Mouse (Mus musculus) cerebellum, adult (tissue): ENCODE measurements around the gene Nudt21.

Experiments
- ATAC-seq: cut with Nextera tagmentation; 2 replicates; pipeline ENCODE4 v1.9.2; 2017; ENCODE audit warnings: mild to moderate bottlenecking, moderate library complexity, mixed read lengths; ENCODE audit not compliant: insufficient number of reproducible peaks, low FRiP score, low TSS enrichment

Nudt21 gene

GRCm38 (mm10) chr8:94036944-94037524, at the start of gene Nudt21, which contains the start of gene Ogfod1:
Nudt21 (minus strand) TSS chr8:94037031.
Ogfod1 (plus strand) TSS chr8:94037198.
- peak; percentile 99 for ATAC-seq

DNA sequence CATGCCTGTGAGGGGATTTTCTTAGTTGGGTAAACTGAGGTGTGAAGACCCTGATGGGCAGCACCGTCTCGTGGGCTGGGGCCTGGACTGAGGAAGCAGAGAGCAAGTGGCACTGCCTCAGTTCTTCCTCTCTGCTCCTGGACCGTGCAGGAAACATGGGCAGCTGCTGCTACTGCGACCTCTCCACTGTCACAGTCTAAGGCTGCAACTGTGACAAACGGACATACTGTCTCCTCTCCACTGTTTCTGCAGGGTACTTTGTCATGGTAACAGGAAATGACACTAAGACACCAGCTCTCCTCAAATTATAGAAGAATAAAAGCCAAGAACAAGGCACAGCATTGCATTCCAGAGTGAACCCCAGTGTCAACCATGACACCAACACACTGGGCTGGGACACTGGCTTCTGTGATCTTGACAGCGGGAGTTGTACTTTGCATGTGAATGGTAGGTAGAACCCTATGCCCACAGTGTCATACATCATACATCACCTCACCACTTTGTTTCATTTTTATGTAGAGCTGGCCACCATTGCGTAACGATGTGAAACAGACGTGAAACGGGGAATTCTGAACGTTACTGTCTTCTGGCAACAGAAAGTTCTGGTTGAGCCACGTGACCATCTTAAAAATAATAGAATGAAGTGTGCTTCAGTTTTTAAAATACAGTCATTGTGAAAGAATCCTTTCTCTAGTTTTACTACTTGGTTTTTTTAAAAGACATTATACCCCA, 39.8 kb upstream of the Nudt21 start:
- no peak for ATAC-seq

- no peak for ATAC-seq
Measured at GRCm38 (mm10) chr8:94068793-94069192, 32.0 kb upstream of the Nudt21 start.

DNA sequence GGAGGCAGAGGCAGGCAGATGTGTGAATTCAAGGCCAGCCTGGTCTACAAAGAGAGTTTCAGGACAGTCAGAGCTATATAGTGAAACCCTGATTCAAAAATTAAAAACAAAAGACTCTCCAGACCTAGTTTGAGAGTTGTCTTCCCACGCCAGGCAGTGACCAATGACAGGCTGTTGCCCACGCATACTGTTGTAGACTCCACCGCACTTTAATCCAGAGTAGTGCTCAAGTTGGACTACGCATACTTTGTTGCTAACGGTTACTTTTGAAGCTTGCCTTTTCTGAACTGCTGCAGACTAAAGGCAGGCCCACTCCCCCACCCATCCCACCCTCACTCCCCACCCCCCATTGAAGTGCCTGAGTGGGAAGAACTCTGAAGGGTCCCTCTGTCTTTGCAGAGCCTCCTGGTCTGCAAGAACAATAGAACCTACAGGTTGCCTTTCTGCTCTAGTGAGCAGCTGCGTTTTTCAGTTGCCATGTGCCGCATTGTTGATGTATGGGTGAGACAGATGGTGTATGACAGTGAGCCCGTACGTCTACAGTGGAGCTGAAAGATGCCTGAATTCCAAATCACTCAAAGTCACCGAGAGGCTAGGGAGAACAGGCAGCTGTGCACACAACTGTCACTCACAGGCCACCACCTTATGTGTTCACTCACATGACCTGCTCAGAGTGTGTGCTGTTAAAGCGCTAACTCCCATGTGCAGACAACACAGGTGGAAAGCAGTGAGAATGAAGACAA, 29.5 kb upstream of the Nudt21 start:
- ATAC-seq, result no peak

DNA sequence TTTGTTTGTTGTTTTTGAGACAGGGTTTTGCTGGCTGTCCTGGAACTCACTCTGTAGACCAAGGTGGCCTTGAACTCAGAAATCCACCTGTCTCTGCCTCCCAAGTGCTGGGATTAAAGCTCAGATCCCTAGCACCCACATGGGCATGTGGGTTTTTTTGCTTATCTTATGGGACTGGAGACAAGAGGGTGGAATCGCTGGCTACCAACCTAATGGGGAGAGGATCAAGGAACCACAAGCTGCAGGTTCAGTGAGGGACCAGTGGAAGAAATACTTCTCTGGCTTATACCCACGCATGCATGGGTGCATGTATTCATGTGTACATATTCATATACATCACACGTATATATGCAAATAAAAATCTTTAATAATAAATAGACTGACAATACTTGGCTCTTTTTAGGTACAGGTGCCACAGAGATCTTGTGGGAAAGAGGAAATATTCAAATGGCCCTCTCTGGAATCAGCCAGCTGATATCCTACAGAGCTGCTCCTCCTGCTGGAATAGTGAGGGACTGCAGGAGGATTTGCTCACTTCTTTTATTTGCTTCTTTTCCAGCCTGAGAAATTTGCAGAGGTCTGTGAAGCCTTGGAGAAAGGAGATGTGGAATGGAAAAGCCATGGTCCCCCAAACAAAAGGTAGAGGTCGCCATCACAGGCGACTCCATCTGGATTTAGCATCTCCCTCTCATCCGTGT, 20.5 kb upstream of the Nudt21 start:
- no peak for ATAC-seq

- ATAC-seq, result no peak
Measured at GRCm38 (mm10) chr8:94052696-94053095, 15.9 kb upstream of the Nudt21 start.

- no peak for ATAC-seq
Measured at GRCm38 (mm10) chr8:94047845-94048244, 11.0 kb upstream of the Nudt21 start.

DNA sequence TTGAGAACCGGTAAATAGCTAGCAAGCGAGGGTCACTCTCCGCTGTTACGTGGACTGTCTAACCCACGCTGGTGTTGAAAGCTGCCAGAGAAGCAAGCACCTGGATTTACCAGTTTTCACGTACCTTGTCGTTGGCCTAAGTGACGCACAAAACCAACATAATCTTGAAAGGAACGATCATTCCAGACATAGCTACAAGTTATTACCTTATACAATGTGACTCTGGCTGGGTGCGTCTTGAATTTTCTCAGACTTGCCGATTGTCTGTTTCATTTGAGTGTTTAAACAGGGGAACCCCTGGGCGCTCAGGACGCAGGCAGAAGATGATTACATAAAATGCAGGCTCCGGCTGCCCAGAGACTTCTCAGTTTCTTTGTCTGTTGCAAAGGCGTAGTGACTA, 975 bp upstream of the Nudt21 start:
- no peak for ATAC-seq

GRCm38 (mm10) chr8:94036541-94036940, 290 bp downstream of the Nudt21 start:
- peak; percentile 47 for ATAC-seq

- ATAC-seq, result no peak
Measured at GRCm38 (mm10) chr8:94035200-94035599, 1.6 kb downstream of the Nudt21 start.

DNA sequence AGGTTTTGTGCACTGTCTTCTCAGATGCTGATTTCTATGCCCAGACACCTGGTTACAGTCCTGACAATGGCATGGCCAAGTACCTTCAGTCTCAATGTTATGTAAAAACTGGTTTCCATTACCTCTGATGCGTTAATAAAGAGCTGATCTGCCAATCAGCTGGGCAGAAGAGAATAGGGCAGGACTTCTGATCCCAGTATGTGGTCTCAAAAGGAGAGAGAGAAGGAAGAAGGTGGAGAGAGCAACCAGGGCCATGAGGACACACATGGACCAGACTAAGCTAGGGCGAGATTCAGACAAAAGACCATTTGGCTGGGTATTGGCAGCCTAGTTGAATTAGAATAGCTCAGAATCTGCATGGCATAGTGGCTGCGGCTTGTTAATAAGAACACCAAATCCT, 3.2 kb downstream of the Nudt21 start:
- ATAC-seq, result no peak

DNA sequence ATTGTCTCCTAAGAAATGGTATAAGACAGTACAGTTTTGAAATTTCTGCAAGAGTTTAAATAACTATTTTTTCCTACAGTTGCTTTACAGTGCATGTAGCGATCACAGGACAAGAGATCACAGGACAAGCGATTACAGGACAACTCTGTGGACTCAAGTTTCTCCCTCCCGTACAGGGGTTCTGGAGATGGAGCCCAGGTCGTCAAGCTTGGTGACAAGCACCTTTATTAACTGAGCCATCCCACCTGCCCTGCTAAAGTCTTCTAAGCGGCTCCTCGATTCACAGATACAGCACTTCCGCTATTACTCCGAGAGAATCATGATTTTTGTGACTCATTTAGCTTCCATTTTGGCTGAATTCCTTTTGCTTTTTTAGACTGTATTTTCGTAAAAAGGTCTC, 7.1 kb downstream of the Nudt21 start:
- no peak for ATAC-seq

GRCm38 (mm10) chr8:94023916-94024315, 12.9 kb downstream of the Nudt21 start:
- no peak for ATAC-seq

DNA sequence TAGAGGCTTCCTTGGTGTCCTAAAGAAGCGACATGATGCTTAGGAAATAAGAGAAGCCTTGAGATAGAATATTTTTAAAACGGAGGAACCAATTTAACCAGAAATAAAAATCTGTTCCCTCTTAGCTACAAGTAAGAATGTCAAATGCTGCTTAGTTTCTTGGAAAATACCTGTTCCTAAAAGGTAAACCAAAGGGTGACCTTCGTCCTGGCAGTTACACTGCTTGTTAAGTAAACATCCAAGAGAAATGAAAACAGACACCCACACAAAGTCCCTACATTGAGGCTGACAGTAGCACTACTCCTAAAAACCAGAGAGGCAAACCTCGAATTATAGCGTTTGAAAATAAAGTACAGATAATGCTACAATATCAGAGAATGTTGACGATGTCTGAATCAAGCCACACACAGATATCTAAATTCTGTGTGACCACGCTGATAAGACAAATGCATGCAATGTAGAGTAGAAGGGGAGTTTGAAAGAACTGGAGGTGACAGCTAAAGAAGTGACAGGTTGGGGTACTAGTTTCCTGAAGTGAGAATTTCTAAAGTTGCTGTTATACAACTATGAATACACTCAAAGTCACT, 23.7 kb downstream of the Nudt21 start:
- ATAC-seq, result no peak

- ATAC-seq, result peak; percentile 88
Measured at GRCm38 (mm10) chr8:94012013-94012951, 24.5 kb downstream of the Nudt21 start, which contains the start of gene Amfr. Amfr (minus strand) TSS chr8:94012842.

DNA sequence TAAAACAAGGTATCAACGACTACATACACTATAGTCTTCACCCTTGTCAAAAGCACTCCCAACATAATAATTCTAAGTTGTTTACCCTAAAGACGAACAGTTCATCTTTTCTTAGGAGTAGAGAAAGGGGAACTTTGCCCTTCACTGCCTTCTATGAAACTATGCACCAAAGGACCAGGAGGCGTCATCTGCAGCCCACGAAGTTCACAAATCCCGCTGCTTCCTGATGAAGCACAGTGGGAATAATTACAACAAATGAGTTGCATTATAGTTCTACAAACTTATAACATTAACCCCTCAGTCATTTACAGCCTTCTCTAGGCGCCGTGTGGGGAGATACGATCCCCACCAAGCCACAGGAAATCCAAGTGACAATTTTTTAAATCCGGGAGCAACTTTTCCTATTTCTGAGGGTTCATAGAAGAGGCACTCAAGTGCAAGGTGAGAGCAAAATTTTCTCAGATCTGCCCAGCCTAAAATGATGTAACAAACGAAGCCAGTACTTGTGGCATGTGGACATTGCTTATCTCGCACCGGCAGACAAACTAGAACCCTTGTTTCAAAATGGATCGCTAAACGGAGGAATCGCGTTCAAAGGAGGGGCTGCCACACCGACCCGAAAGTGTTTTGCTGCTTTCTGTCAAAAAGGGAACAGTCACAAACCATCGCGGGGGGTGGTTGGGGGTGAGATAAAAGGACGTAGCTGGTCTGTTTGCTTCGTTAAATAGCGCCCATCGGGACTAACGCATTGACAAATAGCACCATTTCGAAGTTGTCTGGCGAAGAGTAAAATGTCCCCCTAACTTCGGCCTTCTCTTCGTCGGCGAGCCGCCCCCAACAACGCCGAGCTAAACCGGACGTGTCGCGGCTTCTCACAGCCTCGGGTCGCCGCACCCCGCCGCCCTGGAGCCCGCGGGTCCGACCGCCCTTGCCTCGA, 25.5 kb downstream of the Nudt21 start:
- no peak for ATAC-seq

DNA sequence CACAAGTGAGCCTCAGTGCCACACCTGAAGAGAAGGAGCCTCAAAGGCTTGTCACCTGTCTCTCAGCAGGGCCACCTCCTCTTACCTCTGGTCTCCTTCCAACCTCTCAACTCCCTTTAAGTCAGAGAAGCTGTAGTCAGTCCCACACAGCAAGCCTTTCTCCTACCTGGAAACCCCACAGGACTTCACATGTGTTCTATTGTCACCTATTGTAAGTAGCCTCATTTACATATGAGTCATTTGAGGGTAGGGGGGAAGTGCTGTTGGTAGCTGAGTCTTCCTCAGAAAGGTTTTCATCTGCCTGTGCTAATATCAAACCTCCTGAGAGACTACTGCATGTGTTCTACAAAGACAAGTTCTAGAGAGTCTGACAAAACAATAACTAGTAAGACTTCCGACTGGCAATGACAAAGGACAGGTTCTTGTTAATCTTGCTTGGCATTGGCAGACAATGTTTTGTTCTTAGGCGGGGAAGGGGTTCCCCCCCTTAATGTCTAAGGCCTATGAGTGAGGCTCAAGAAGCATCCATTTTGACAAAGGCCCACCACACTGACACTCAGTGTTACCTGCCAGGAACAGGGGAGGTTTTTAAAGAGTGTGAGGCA, 26.6 kb downstream of the Nudt21 start:
- ATAC-seq, result no peak
